Mouse (Mus musculus): ENCODE results near the gene C8a. TPM values are rescaled to one million over a fixed set of nuclear protein-coding genes. Genes with fewer than 3 reads are reported as not detected.

The C8a gene
- polyA plus RNA-seq, 1 experiment from 2014 or later = 0.08 TPM

- Histone ChIP-seq H3K4me1 (replicated peaks) (peaks cover 2% of the 10 kb centered on the region; the same call in 1 of the 2 replicates), H3K9ac (no peak within 1 kb of the TSS), H3K36me3 (no peaks in the 10 kb centered on the region), H3K4me3 (no peak within 1 kb of the TSS), H3K4me2 (no peak within 1 kb of the TSS), H3K27me3 (replicated peaks) (peaks cover 17% of the 10 kb centered on the region; the same call in 1 of the 2 replicates), H3K27ac (ENCODE audit: poor library complexity, severe bottlenecking) (no peak within 1 kb of the TSS), H3K9me3 (replicated peaks) (no peaks in the 10 kb centered on the region)
- ATAC-seq (ENCODE audit: insufficient number of reproducible peaks, low FRiP score) = no peak
- WGBS = 84% methylated on average over 8 of the region's 8 CpGs
These were observed 110.1 kb downstream of the C8a start, which contains the start of gene C8b for GRCm38 (mm10) chr4:104766065-104766464. Gene C8b, plus strand, starts transcription at chr4:104766317.

Other genes with a start within 250 kb of the C8a start
- gene C8b, start 110.1 kb downstream of the C8a start, polyA plus RNA-seq (2016; fragmentation: Nextera tagmentation; extraction: Ambion mirVana) = not detected in 2 replicates
- not detected in 2 replicates for gene Gm17662, start 19.1 kb downstream of the C8a start, polyA plus RNA-seq (2016; fragmentation: Nextera tagmentation; extraction: Ambion mirVana)
- not detected in 2 replicates for gene Fyb2, start 37.1 kb upstream of the C8a start, polyA plus RNA-seq (2016; fragmentation: Nextera tagmentation; extraction: Ambion mirVana)
- gene Prkaa2, start 233.5 kb upstream of the C8a start, polyA plus RNA-seq (2016; fragmentation: Nextera tagmentation; extraction: Ambion mirVana) = 48.2 and 53.1 TPM in 2 replicates

All from heart, embryonic 12.5 days (tissue).